ENCODE assay signal across 8 mouse cellular contexts in genomic region chr6:87042004-87042336, GRCm38 (mm10). TPM values are rescaled to one million over a fixed set of nuclear protein-coding genes. Genes with fewer than 3 reads are reported as not detected.
DNase-seq lines count a peak whose midpoint lies in the region; ATAC-seq and TF ChIP-seq lines count a peak whose summit lies in the region.

No protein-coding gene starts in this region.

- H3K9ac ChIP-seq in embryonic facial prominence, embryonic 12.5 days, result peak overlapping the region; percentile 92

- H3K9me3 ChIP-seq in embryonic facial prominence, embryonic 12.5 days, result no peaks in the 10 kb centered on the region

- peaks cover 6% of the 10 kb centered on the region for H3K4me1 ChIP-seq in lung, adult 2 months (ENCODE audit: control insufficient read depth, insufficient read depth, low read length)
- H3K4me1 ChIP-seq in embryonic facial prominence, embryonic 12.5 days, result peaks cover 7% of the 10 kb centered on the region

- no peak for DNase-seq in lung, adult 2 months
- no peak for DNase-seq in lung, postnatal 25 days (ENCODE audit: low spot score)
- DNase-seq in layer of hippocampus, postnatal 14 days (ENCODE audit: low spot score in 2 of 2), result no peak
- DNase-seq in MN1 (ENCODE audit: low spot score), result no peak
- no peak for DNase-seq in thymus, postnatal 4 days

- TF ChIP-seq CTCF in lung, adult 2 months (IDR thresholded peaks at IDR 0.05; ENCODE audit: insufficient read depth, low read length), result no peak

- no peaks in the 10 kb centered on the region for H3K27me3 ChIP-seq in embryonic facial prominence, embryonic 12.5 days
- H3K27me3 ChIP-seq in myocyte (ENCODE audit: control insufficient read depth, insufficient read depth, insufficient read length), result no peaks in the 10 kb centered on the region

- under 1% methylated on average over 11 of the region's 11 CpGs for WGBS in lung, adult 2 months
- WGBS in embryonic facial prominence, embryonic 12.5 days, result under 1% methylated on average over 11 of the region's 11 CpGs

- peak overlapping the region; percentile 79 for H3K4me3 ChIP-seq in lung, adult 2 months (replicated peaks; ENCODE audit: extremely low read depth, low read depth, low read length)
- peak overlapping the region; percentile 96 for H3K4me3 ChIP-seq in embryonic facial prominence, embryonic 12.5 days
- peak overlapping the region; percentile 93 for H3K4me3 ChIP-seq in myocyte

- H3K36me3 ChIP-seq in embryonic facial prominence, embryonic 12.5 days, result no peaks in the 10 kb centered on the region
- H3K36me3 ChIP-seq in myocyte (ENCODE audit: control insufficient read depth, insufficient read depth), result no peaks in the 10 kb centered on the region

- ATAC-seq in embryonic facial prominence, embryonic 12.5 days (ENCODE audit: insufficient number of reproducible peaks, insufficient read depth, low FRiP score, low TSS enrichment), result no peak
- peak; percentile 13 for ATAC-seq in inflammation-experienced regulatory T-cells, adult 6 months

- TF ChIP-seq POLR2A in lung, adult 2 months (IDR thresholded peaks at IDR 0.05; ENCODE audit: borderline replicate concordance, extremely low read depth, low read depth, low read length), result no peak
- TF ChIP-seq POLR2A in myocyte (IDR thresholded peaks at IDR 0.05; ENCODE audit: insufficient read length, low read depth), result no peak

- H3K27ac ChIP-seq in embryonic facial prominence, embryonic 12.5 days, result peak overlapping the region; percentile 97

- peak overlapping the region; percentile 62 for H3ac ChIP-seq in myocyte (ENCODE audit: control insufficient read depth, insufficient read length)

- H3K79me2 ChIP-seq in myocyte (ENCODE audit: control insufficient read depth, insufficient read depth), result peaks cover 32% of the 10 kb centered on the region

- peak overlapping the region; percentile 74 for H3K4me2 ChIP-seq in embryonic facial prominence, embryonic 12.5 days (replicated peaks)
- peak overlapping the region; percentile 97 for H3K4me2 ChIP-seq in myocyte (ENCODE audit: low read depth)

TF ChIP-seq in myocyte, 11 proteins besides CTCF, POLR2A, EP300 and RAD21:
- TF ChIP-seq TCF3 (IDR thresholded peaks at IDR 0.05; ENCODE audit: insufficient read length, low read depth), result no peak
- no peak for TF ChIP-seq REST (IDR thresholded peaks at IDR 0.05; ENCODE audit: insufficient read depth, insufficient read length)
- TF ChIP-seq MYOD1 (IDR thresholded peaks at IDR 0.05; ENCODE audit: control insufficient read depth in 1 of 3, insufficient read length in 2 of 3, low read depth in 2 of 3), result no peak
- no peak for TF ChIP-seq CEBPB (IDR thresholded peaks at IDR 0.05; ENCODE audit: insufficient read depth, poor library complexity, severe bottlenecking)
- TF ChIP-seq USF1 (IDR thresholded peaks at IDR 0.05; ENCODE audit: low read depth), result no peak
- TF ChIP-seq MAX (IDR thresholded peaks at IDR 0.05; ENCODE audit: low read depth), result no peak
- TF ChIP-seq SRF (IDR thresholded peaks at IDR 0.05; ENCODE audit: control insufficient read depth, insufficient read length, low read depth), result no peak
- TF ChIP-seq E2F4 (IDR thresholded peaks at IDR 0.05; ENCODE audit: insufficient read depth), result no peak
- no peak for TF ChIP-seq MYOG (IDR thresholded peaks at IDR 0.05; ENCODE audit: control insufficient read depth in 1 of 3, insufficient read depth in 1 of 3, insufficient read length in 2 of 3, low read depth in 2 of 3)
- no peak for TF ChIP-seq POLR2AphosphoS2 (IDR thresholded peaks at IDR 0.05; ENCODE audit: insufficient read length, low read depth)
- TF ChIP-seq TCF12 (IDR thresholded peaks at IDR 0.05; ENCODE audit: insufficient read depth, poor library complexity, severe bottlenecking), result no peak
TF ChIP-seq in myocyte: peak in this region for 0.

RNA-seq across cellular contexts. Expression of gene Gfpt1, which starts 0.7 kb away (rescaled TPM):
- polyA plus RNA-seq in lung, adult 2 months (2012; rRNA removed), result 13.3 and 17.3 TPM in 2 replicates
- 23.5 and 24.2 TPM in 2 replicates for polyA plus RNA-seq in embryonic facial prominence, embryonic 12.5 days (2016; fragmentation: Nextera tagmentation; extraction: Ambion mirVana)
- polyA plus RNA-seq in inflammation-experienced regulatory T-cells, adult 6 months (2017; shearing (Covaris generic)), result 10 to 100 TPM; 15.8 to 21.8 (median 19.3) TPM
- polyA plus RNA-seq in myocyte (2012; fragmentation: generic; extraction: Trizol), result 13.4 TPM
- total RNA-seq in layer of hippocampus, postnatal 14 days (2021), result 10 to 100 TPM; 52.6 to 58.3 TPM

RNA-seq across cellular contexts. Expression of gene Nfu1, which starts 32.9 kb away (rescaled TPM):
- 72.5 and 88.5 TPM in 2 replicates for polyA plus RNA-seq in lung, adult 2 months (2012; rRNA removed)
- polyA plus RNA-seq in embryonic facial prominence, embryonic 12.5 days (2016; fragmentation: Nextera tagmentation; extraction: Ambion mirVana), result 98.4 and 101 TPM in 2 replicates
- polyA plus RNA-seq in inflammation-experienced regulatory T-cells, adult 6 months (2017; shearing (Covaris generic)), result 100 to 1,000 TPM; 125 to 144 (median 141) TPM
- 240 TPM for polyA plus RNA-seq in myocyte (2012; fragmentation: generic; extraction: Trizol)
- total RNA-seq in layer of hippocampus, postnatal 14 days (2021), result 10 to 100 TPM; 55.3 to 60.7 TPM
